Mouse (Mus musculus): ENCODE data around the gene Art5.
"Not testable (repeated sequence)": the region's sequence is repeated elsewhere in the genome, so short reads cannot be mapped to it uniquely, and the experiment has no call there.

The Art5 gene

DNA sequence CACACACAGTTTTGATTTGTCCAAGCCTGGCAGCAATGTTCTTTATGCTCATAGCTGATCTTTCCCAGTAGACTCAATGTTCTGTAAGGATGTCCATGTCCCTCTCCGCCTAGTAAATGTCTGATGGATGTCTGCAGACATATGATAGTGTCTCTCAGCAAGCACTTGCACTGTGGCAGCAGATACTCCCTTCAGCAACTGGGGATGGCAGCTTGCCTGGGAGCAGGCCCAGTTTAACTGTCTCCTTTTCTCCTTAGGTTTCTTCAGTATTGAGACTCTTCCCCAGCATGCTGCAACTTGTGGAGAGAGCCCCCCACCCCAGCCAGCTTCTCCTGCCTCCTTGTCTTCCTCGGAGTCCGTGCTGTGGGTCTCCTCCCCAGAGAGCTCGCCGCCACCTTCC, 27.5 kb downstream of the Art5 start:
- no peak for DNase-seq (ENCODE audit: low spot score in 2 of 2)

DNA sequence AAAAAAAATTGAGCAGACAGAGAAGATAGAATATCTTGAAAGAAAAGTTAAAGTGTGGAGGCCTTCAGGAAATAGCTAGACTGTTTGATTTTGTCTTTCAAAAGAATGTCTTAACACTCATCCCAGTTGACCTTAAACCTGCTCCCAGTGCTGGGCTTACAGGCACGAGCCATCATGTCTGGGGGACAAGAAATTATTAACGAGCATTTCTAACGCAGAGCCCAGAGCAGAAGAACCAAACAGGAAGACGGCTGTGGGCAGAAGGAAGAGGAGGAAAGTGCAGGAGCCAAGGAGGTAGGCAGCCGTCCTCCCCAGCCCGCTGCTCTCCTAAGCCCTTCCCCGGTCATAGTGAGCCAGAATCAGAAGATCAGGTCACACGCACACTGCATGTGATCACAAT, 29.0 kb downstream of the Art5 start:
- DNase-seq (ENCODE audit: low spot score in 2 of 2): no peak

DNA sequence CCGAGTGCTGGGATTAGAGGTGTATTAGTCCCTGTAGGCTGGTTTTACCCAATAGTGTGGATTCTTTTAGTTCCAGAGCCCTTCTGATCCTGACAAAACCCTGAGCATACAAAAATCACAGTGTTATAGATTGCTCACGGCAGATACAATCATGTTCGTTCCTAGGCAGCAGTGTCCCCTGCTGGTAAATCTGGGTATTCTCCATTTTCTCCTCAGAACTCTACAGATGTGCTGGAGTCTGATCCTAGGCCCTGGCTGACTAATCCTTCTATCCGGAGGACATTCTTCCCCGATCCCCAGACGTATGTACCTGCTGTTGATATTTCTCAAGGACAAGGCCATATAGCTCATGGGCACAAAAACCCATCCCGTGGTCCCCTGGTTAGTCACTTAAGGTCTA, 30.8 kb downstream of the Art5 start:
- peak in 1 of 2 experiments; percentile 47 for DNase-seq (ENCODE audit: low spot score in 2 of 2)

DNA sequence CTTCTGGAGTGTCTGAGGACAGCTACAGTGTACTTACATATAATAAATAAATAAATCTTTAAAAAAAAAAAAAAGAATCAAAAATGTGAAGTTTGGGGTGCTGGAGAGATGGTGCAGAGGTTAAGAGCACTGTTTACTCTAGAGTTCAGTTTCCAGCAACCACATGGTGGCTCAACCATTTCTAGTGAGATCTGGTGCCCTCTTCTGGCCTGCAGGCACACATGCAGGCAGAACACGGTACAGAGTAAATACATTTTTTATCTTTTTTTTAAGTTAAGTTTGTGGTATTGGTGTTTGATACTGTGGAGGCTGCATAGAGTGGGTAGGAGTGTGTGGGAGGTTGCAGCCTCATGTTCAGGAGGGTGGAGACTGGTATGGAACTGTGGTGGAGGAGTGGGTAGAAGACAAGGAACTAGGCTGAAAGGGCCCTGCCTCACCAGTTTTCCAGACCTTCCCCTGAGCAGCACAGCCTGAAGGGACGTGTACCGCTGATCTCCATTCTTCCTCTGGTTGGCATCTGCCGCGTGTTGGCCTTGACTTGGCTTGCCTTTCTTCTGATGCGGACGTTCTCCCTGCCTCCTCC, 32.5 kb downstream of the Art5 start:
- DNase-seq (ENCODE audit: low spot score in 2 of 2): peak in 1 of 2 experiments; percentile 62

DNA sequence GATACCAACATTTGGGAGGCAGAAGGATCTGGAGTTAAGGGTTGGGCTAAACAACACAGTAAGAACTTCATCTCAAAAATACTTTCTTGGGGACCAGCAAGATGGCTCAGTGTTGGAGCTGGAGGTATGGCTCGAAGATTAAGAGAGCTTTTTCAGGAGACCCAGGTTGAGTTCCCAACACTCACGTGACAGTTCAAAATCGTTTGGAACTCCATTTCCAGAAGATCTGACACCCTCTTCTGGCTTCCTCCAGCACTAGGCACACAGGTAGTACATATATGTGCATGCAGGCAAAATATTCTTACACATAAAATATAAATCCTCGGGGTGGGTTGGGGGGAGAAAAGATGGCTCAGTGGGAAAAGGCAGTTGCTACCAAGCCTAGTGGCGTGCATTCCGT, 42.9 kb downstream of the Art5 start:
- no peak for DNase-seq (ENCODE audit: low spot score in 2 of 2)

DNA sequence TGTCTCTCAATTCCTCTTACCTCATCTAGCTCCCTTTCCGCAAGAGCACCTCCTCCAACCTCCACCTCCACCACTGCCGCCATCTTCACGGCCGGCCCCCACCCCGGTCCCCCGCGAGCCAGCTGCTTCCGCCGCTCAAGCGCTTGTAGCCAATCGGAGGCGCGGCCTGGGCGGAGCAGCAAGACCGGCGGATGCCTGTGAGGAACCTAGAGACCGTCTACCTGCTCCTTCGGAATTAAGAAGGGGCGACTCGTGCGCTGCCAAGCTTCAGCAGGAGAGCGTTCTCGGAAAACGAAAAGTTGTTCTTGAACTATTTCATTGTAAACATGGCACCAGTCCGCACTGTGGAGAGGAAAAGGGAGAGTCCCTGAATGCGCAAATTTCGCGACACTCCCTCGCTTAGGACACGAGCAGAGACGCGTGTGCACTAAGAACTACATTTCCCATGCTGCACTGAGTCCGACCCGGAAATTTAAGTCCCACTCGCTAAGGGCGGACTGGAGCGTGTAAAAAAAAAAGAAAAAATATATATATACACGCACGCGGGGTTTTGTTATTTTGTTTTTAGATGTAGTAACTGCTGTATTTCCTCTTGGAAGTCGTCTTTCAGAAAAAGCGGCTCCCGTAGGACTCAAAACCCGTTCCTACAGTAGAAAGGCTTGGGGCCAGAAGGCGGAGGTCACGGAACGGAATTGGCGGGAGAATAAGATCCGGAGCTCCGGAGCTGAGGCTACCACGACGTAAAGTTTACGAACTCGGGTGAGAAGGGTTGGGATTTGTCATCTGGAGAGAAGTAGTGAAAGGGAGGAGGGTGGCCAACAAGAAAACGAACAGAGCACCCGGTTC, 44.0 kb downstream of the Art5 start, which contains the start of the genes Rnf121, Xndc1 and Xntrpc:
Gene Rnf121 (minus strand): TSS at position 424 of the 846 bp plus-strand sequence.
Gene Xndc1 (plus strand): TSS at position 466 of the 846 bp plus-strand sequence.
Gene Xntrpc (plus strand): TSS at position 668 of the 846 bp plus-strand sequence.
- DNase-seq (ENCODE audit: low spot score in 2 of 2): peak; percentile 92 to 93

DNA sequence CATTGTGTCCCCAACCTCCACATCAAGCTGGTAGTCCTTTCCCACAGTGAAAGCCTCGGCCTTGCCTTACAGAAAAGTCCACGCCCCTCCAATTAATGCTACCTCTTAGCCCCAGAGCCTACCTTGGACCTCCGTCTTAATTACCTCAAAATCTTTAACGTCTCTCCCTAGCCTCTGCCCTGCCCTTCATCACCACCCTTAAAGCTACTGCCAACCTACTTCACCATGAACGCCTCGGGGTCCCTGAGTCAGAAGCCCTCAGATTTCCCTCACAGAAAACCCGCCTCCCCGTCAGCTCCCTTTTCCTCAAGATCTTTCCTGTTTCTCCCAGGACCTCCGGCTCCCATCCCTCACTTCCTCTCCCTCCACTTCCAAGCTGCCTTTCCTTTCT, 44.6 kb downstream of the Art5 start:
- no peak for DNase-seq (ENCODE audit: low spot score in 2 of 2)

DNA sequence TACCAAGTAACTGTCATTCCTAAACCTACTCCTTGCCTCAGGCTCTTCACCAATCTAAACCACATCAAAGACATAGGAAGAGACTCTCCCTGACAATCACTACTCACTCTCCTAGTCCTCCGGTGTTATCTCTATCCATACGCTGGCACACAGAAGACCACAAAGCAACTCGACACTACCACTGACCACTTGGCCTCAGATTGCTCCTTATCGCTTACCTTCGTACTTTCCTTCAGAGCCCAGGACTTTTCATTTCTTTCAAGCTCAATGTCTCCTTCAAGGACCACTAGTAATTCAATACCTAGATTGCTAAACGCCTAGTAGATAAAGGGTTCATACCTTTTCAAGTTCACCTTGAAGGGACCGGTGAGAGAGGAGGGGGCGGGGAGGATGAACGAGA, 45.4 kb downstream of the Art5 start:
- DNase-seq (ENCODE audit: low spot score in 2 of 2): no peak

DNA sequence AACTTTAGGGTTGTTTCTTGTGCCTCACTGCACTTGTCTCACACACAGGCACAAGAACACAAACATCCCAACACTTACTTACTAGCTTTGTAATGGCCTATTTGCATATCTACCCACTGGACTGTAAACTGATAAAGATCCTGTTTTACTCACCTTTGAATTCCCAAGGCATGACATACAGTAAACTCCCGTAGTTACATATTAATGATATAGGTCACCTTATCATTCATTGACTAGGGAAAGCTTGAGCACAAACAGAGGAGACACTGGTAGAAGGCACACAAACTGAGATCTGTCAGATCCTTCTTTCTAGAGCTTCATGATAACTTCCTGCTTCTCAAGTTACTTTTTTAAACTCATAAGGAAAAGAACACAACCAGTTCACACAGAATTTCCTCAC, 47.1 kb downstream of the Art5 start:
- DNase-seq (ENCODE audit: low spot score in 2 of 2): no peak

DNA sequence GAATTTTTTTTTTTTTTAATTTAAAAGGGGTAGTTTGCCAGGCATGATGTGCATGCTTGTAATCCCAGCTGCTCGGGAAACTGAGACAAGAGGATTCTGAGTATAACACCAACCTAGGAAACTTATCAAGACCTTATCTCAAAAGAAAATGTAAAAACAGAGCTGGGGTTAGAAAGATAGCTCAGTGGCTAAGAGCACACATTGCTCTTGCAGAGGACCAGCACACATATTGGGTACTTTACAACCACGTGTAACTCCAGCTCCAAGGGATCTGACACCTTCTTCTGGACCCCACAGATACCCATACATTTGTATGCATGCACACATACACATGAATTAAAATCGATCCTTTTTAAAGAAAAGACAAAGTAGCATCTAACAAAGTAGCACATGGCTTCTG, 47.9 kb downstream of the Art5 start:
- no peak for DNase-seq (ENCODE audit: low spot score in 2 of 2)

DNA sequence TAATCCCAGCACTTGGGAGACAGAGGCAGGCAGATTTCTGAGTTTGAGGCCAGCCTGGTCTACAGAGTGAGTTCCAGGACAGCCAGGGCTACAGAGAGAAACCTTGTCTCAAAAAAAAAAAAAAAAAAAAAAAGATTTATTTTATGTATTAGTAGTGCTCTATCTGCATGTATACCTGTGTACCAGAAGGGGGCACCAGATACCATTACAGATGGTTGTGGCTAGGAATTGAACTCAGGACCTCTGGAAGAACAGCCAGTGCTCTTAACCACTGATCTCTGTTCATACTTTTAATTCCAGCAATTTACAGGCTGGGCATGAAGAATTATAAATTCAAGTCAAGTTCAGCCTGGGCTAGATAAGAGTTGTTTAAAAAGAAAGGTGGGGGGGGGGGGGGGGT, 60.8 kb downstream of the Art5 start:
- DNase-seq (ENCODE audit: low spot score in 2 of 2): not testable (repeated sequence)
